Mouse (Mus musculus): ENCODE measurements around the gene Snupn. TPM values are rescaled to one million over a fixed set of nuclear protein-coding genes. Genes with fewer than 3 reads are reported as not detected.
"Not testable (repeated sequence)": the region's sequence is repeated elsewhere in the genome, so short reads cannot be mapped to it uniquely, and the experiment has no call there.

Gene Snupn
- 27.3 and 29.1 TPM in 2 replicates for polyA plus RNA-seq (2016; fragmentation: Nextera tagmentation; extraction: Ambion mirVana)

DNA sequence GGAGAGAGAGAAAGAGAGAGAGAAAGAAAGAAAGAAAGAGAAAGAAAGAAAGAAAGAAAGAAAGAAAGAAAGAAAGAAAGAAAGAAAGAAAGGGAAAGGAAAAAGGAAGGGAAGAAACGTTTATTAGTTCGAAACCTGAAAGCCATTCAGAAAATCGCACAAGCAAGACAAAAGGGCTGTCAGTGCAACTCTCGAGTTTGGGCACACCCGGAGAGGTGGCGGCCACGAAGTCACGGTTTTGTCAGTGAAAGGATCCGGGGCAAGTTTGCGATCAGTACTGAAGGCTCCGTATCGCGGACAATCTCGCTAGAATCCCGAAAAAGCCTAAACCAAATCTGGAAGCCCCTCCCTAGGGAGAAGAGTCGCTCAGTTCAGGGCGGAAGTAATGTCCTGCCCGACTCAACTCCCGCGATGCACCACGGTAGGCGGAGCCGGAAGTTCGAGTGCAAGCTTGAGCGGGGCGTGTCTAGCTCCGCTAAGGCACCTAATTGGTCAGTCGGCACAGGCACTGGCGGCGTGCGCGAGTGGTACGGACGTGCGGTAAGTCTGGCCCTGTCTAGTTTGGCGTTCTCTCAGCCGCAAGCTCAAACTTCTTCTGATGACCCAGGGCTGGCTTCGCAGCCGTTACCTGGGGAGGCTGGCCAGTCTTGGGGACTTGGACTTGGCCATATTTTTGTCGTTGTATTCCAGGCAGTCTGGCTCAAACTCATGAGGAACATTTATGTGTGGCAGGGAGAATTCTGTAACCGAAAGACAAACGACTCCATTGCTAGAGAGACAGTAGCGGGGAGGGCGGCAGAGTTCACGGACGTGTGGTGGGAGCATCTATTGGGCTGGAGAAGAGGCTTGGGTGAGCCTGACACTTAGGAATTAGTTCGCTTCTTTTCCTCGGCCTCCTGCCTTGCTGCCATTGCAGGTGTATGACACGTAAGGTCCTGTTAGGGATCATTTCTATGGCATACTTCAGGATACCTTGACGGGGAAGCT, at the start of gene Snupn:
Gene Snupn, plus strand, starts transcription at position 465 of the 987 bp plus-strand sequence.
- WGBS = under 1% methylated on average over 50 of the region's 50 CpGs
- ATAC-seq (ENCODE audit: insufficient number of reproducible peaks, insufficient read depth, low FRiP score, low TSS enrichment) = peak; percentile 100
- H3K9ac ChIP-seq = peak within 1 kb of the TSS; percentile 77
- H3K4me1 ChIP-seq = peaks cover 11% of the 10 kb centered on the region
- H3K27me3 ChIP-seq = no peaks in the 10 kb centered on the region
- no peaks in the 10 kb centered on the region for H3K36me3 ChIP-seq
- H3K4me3 ChIP-seq = peak within 1 kb of the TSS; percentile 62
- no peaks in the 10 kb centered on the region for H3K9me3 ChIP-seq
- H3K4me2 ChIP-seq (replicated peaks) = peak within 1 kb of the TSS; percentile 85
- H3K27ac ChIP-seq = peak within 1 kb of the TSS; percentile 84

DNA sequence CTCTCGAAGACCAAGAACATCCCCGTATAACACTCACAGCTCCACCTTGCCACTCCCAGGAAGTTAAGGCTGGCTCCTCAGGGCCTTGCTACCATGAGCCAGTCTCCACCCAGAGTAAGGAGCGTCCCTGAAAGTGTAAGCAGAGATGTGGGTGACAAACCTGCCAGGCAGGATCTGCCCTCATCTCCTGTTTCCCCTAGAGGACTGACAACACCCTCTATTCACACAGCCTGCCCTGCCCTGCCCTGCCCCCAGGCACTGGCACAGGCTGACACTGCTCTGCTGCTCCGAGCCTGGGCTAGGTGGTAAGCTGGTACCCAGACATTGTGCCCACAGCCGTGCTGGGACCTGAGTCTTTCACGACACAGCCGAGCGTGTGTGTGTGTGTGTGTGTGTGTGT, 49.5 kb upstream of the Snupn start:
- Histone ChIP-seq H3K4me1 (peaks cover 9% of the 10 kb centered on the region), H3K36me3 (no peaks in the 10 kb centered on the region), H3K9ac (no peak overlapping the region), H3K4me2 (replicated peaks) (no peak overlapping the region), H3K27ac (no peak overlapping the region), H3K4me3 (no peak overlapping the region), H3K27me3 (no peaks in the 10 kb centered on the region), H3K9me3 (no peaks in the 10 kb centered on the region)
- ATAC-seq (ENCODE audit: insufficient number of reproducible peaks, insufficient read depth, low FRiP score, low TSS enrichment) = peak; percentile 48; the same call in 1 of the 2 replicates
- 46% methylated on average over 8 of the region's 8 CpGs for WGBS

DNA sequence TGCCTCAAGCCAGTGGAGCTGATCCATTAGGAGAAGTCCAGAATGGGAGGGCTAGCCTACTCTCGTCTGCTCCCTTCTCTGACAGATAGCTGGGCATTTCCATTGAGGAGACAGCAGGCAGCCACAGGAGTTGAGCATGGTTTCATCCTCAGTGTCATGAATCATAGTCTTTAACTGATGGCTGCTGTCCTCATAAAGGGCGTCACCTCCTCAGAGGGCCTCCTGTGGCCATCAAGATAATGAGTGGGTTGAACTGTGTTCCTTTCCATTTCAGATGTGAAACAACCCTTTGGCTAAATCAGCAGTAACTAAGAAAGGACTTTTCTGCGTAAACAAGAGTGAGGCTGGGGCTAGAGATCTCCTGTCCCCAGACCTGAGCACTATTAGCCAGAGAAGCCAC, 47.0 kb upstream of the Snupn start:
- Histone ChIP-seq H3K27ac (no peak overlapping the region), H3K27me3 (no peaks in the 10 kb centered on the region), H3K9me3 (no peaks in the 10 kb centered on the region), H3K4me2 (replicated peaks) (no peak overlapping the region), H3K9ac (no peak overlapping the region), H3K4me3 (no peak overlapping the region), H3K36me3 (no peaks in the 10 kb centered on the region), H3K4me1 (peaks cover 9% of the 10 kb centered on the region)
- no peak for ATAC-seq (ENCODE audit: insufficient number of reproducible peaks, insufficient read depth, low FRiP score, low TSS enrichment)
- 89% methylated on average over 3 of the region's 3 CpGs for WGBS

DNA sequence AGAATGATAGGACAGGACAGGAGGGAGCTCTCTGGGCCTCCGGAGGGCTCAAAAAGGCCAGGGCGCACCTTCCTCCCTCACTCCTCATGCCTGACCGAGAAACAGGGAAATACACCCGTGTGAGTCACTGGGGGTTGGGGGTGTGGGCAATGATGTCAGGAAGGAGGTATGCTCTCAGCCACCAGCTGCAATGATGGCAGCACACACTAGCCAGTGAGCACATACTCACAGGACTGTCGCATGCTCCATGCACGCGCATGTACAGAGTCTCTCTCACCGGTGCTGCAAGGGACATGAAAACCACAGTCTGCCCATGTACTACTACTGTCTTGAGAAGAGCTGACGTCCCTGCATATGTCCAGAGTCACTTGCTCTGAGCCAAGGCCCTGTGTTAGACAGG, 43.1 kb upstream of the Snupn start:
- no peak overlapping the region for H3K4me3 ChIP-seq
- no peak overlapping the region for H3K4me2 ChIP-seq (replicated peaks)
- H3K36me3 ChIP-seq = no peaks in the 10 kb centered on the region
- no peak overlapping the region for H3K27ac ChIP-seq
- no peak overlapping the region for H3K9ac ChIP-seq
- H3K27me3 ChIP-seq = no peaks in the 10 kb centered on the region
- WGBS = 86% methylated on average over 9 of the region's 9 CpGs
- no peaks in the 10 kb centered on the region for H3K9me3 ChIP-seq
- ATAC-seq (ENCODE audit: insufficient number of reproducible peaks, insufficient read depth, low FRiP score, low TSS enrichment) = no peak
- H3K4me1 ChIP-seq = no peaks in the 10 kb centered on the region

DNA sequence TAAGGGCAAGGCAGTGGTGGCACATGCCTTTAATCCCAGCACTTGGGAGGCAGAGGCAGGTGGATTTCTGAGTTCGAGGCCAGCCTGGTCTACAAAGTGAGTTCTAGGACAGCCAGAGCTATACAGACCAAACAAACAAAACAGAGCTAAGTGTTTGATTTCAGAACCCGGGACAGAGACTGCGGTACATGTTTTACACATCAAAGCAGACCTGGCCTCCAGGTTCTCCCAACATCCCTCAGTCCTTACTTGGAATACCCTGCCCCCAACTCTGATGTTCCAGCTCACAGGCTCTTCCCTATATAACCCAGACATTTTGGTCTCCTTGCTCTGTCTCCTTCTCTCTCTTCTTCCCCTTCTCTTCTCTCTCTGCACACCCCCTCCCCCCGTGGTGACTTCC, 40.7 kb upstream of the Snupn start:
- H3K4me3 ChIP-seq; H3K36me3 ChIP-seq; H3K27me3 ChIP-seq; H3K4me1 ChIP-seq; H3K9me3 ChIP-seq; H3K4me2 ChIP-seq (replicated peaks); H3K27ac ChIP-seq; H3K9ac ChIP-seq; ATAC-seq (ENCODE audit: insufficient number of reproducible peaks, insufficient read depth, low FRiP score, low TSS enrichment): not testable (repeated sequence)
- 46% methylated on average over 4 of the region's 4 CpGs for WGBS

DNA sequence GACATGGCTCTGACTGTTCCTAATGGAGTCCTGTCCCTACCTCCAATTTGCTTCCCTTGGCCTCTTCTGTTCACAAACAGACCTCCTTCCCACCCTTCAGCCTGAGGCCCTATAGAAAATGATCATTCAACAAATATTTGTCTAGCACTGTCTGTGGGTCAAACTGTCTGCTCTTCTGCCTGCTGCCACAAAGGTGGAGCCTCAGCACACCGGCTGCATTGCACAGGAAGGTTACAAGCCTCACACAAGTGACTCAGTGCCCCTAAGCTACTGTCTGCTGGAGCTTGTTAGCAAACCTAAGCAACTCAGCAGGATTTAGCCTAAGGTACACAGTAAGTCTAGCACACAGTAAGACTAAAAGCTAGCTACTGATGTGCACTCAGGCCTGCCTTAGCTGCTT, 39.7 kb upstream of the Snupn start:
- WGBS = 44% methylated on average over 1 of the region's 1 CpGs

DNA sequence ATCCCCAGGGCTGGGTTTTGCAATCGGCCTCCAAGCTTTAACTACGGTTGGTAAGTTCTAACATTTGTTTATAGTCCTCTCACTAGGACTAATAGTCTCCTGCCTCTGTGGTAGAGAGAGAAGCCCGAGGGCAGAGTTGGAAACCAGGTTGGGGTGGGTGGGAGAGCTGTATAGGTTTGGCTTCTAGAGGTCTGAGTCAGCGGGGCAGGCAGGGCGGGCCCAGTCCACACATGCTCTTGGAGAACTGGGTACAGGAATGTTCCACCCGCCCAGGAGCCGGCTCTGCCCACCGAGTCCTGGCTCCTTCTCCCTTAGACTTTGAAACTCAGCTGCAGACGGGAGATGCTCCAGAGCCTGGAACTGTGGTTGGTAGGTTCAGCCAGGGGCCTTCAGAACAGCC, 36.7 kb upstream of the Snupn start:
- WGBS = 82% methylated on average over 9 of the region's 9 CpGs
- H3K4me1 ChIP-seq = no peaks in the 10 kb centered on the region
- ATAC-seq (ENCODE audit: insufficient number of reproducible peaks, insufficient read depth, low FRiP score, low TSS enrichment) = no peak

More for the DNA sequence above, 39.7 kb upstream of the Snupn start:
- H3K27me3 ChIP-seq = no peaks in the 10 kb centered on the region
- H3K27ac ChIP-seq = no peak overlapping the region
- no peak overlapping the region for H3K4me3 ChIP-seq
- no peak overlapping the region for H3K4me2 ChIP-seq (replicated peaks)
- H3K4me1 ChIP-seq = no peaks in the 10 kb centered on the region
- no peak for ATAC-seq (ENCODE audit: insufficient number of reproducible peaks, insufficient read depth, low FRiP score, low TSS enrichment)
- no peak overlapping the region for H3K9ac ChIP-seq
- no peaks in the 10 kb centered on the region for H3K9me3 ChIP-seq
- peaks cover 17% of the 10 kb centered on the region for H3K36me3 ChIP-seq

DNA sequence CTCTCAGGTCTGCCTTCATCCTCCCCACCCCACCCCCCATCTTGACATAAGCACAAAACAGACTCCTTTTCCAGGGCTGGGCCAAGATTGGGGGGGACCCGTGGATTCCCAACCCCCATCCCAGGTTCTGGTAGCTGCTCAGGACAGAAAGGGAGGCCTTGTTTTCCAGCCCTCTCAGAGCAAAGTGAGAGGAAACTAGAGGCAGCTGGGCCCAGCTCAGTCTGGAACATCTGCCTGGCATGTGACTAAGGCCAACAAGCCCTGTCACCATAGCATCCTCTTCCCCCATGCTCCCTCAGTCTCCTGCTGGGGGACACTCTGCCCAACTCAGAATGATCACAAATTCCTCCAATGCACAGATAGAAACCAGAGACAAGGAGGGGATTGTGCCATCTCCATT, 35.6 kb upstream of the Snupn start:
- no peak overlapping the region for H3K9ac ChIP-seq
- no peak overlapping the region for H3K27ac ChIP-seq
- no peaks in the 10 kb centered on the region for H3K9me3 ChIP-seq
- no peak for ATAC-seq (ENCODE audit: insufficient number of reproducible peaks, insufficient read depth, low FRiP score, low TSS enrichment)
- H3K4me3 ChIP-seq = no peak overlapping the region
- H3K4me1 ChIP-seq = no peaks in the 10 kb centered on the region
- peaks cover 53% of the 10 kb centered on the region for H3K36me3 ChIP-seq
- WGBS = 50% methylated on average over 1 of the region's 1 CpGs
- no peaks in the 10 kb centered on the region for H3K27me3 ChIP-seq
- no peak overlapping the region for H3K4me2 ChIP-seq (replicated peaks)

More for the DNA sequence above, 36.7 kb upstream of the Snupn start:
- H3K4me3 ChIP-seq = no peak overlapping the region
- H3K27me3 ChIP-seq = no peaks in the 10 kb centered on the region
- no peaks in the 10 kb centered on the region for H3K9me3 ChIP-seq
- no peak overlapping the region for H3K9ac ChIP-seq
- H3K27ac ChIP-seq = no peak overlapping the region
- H3K36me3 ChIP-seq = peaks cover 45% of the 10 kb centered on the region
- H3K4me2 ChIP-seq (replicated peaks) = no peak overlapping the region

DNA sequence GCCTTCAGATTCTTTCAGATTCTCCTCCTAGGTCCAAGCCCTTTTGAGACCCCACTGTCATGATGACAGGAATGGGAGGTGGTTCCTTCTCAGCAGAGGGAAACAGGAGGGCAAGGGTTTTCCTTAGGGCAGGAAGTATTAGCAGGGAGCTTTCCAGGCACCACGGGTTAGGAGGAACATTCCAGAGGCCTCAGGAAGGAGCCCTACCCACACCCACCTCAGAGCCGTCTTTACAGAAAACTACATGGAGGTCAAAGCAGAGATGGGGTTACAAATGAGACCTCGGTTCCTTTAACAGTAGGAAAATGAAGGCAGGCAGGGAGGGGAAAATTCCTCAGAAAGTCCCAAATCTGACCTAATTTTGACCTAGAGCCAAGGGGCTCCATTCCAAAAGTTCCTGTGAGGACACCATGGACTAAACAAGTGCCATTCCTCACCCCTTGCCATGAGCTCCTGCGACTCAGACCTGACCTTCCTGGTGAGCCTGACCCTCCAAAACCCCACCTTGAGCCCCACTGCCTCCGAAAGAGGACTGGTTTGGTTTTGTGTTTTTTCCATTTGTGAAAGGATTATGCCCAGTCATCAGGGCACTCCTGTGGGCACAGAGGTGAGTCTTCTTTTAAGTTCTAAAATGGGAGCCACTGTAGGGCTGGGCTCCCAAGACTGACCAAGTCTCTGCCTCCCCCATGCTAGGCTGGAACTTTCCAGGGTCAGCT, 34.8 kb upstream of the Snupn start:
- no peak overlapping the region for H3K27ac ChIP-seq
- no peaks in the 10 kb centered on the region for H3K27me3 ChIP-seq
- H3K36me3 ChIP-seq = peaks cover 53% of the 10 kb centered on the region
- no peak for ATAC-seq (ENCODE audit: insufficient number of reproducible peaks, insufficient read depth, low FRiP score, low TSS enrichment)
- no peaks in the 10 kb centered on the region for H3K4me1 ChIP-seq
- no peak overlapping the region for H3K9ac ChIP-seq
- WGBS = 72% methylated on average over 5 of the region's 5 CpGs
- no peak overlapping the region for H3K4me3 ChIP-seq
- H3K4me2 ChIP-seq (replicated peaks) = no peak overlapping the region
- no peaks in the 10 kb centered on the region for H3K9me3 ChIP-seq

DNA sequence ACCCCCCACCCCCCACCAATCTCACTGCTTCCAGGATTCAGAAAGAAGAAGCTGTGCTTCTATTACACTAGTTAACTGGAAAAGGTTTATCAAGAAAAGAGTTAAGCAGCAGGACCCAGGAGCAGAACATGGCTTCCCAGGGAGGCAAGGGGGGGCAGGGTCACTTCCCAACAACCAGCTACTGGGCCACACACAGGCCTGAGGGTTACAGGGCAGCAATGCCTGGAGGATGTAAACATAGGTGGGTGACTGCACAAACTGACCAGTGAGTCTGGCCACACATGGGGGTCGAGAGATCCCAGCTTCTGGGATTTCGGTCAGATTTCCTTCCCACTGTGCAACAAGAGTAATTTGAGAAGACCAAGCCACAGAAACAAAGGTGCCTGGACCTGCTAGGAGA, 33.5 kb upstream of the Snupn start:
- 49% methylated on average over 2 of the region's 2 CpGs for WGBS
- peaks cover 64% of the 10 kb centered on the region for H3K36me3 ChIP-seq
- no peak for ATAC-seq (ENCODE audit: insufficient number of reproducible peaks, insufficient read depth, low FRiP score, low TSS enrichment)

DNA sequence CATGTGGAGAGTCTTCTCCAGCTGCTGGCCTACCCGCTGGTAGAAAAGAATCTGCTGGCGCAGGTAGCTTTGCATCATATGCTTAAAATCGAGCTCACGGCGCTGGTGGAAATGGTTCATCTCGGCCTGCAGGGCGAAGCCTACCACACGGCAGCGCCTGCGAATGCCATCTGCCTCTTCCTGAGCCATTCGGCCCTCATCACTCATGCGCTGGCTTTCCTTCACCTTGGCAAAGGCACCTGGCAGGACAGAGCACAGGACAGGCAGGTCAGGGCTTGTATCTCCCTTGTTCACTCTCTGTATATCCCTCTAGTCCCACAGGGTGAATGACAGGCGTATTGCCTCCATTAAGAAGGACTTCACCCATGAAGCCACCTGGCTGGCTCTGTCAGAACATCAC, 32.2 kb upstream of the Snupn start:
- H3K4me3 ChIP-seq = no peak overlapping the region
- H3K36me3 ChIP-seq = peaks cover 72% of the 10 kb centered on the region
- H3K27me3 ChIP-seq = no peaks in the 10 kb centered on the region
- H3K9ac ChIP-seq = no peak overlapping the region
- no peak overlapping the region for H3K27ac ChIP-seq
- H3K4me2 ChIP-seq (replicated peaks) = no peak overlapping the region
- H3K4me1 ChIP-seq = peaks cover 6% of the 10 kb centered on the region
- no peaks in the 10 kb centered on the region for H3K9me3 ChIP-seq
- ATAC-seq (ENCODE audit: insufficient number of reproducible peaks, insufficient read depth, low FRiP score, low TSS enrichment) = no peak
- 93% methylated on average over 13 of the region's 13 CpGs for WGBS

More for the DNA sequence above, 33.5 kb upstream of the Snupn start:
- Histone ChIP-seq H3K4me3 (no peak overlapping the region), H3K4me2 (replicated peaks) (no peak overlapping the region), H3K27me3 (no peaks in the 10 kb centered on the region), H3K27ac (no peak overlapping the region), H3K4me1 (no peaks in the 10 kb centered on the region), H3K9ac (no peak overlapping the region), H3K9me3 (no peaks in the 10 kb centered on the region)

DNA sequence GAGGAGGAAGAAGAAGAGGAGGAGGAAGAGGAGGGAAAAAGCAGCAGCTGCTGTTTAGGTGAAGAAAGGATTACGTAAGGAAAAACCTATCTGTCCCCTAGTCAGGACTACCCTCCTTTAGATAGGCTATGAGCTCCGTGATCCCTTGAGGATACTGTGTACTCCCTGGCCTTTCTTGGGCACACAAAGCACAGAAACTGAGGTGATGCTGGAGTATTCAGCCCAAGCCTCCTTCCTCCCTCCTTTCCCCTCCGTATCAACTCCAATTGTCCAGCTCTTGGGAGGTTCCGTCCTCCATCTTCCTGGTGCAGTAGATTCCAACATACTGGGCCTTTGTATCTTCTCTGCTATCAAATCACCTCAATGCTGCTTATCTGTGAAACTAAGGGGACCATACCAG, 27.9 kb upstream of the Snupn start:
- Histone ChIP-seq H3K4me3 (no peak overlapping the region), H3K4me1 (peaks cover 37% of the 10 kb centered on the region), H3K4me2 (replicated peaks) (peak overlapping the region; percentile 85; the same call in 1 of the 2 replicates), H3K9me3 (no peaks in the 10 kb centered on the region), H3K9ac (no peak overlapping the region; the same call in 1 of the 2 replicates), H3K36me3 (peaks cover 42% of the 10 kb centered on the region), H3K27ac (no peak overlapping the region), H3K27me3 (no peaks in the 10 kb centered on the region)
- ATAC-seq (ENCODE audit: insufficient number of reproducible peaks, insufficient read depth, low FRiP score, low TSS enrichment) = no peak
- WGBS = 91% methylated on average over 4 of the region's 4 CpGs
